Mouse (Mus musculus) ES-E14 (cell line): ENCODE measurements at regions not wholly inside any gene's neighbourhood (a gene's known extent, or its start where the extent isn't known, plus 50 kb on each side); places are given as distances from the start of the nearest gene placed in this dataset.

Experiments used
- DNase-seq: peaks from one replicate; pipeline ENCODE4 v3.0.0-alpha.2; 2013; ENCODE audit warnings: low read depth, low spot score
- H3K27ac ChIP-seq: 2 replicates; pipeline ENCODE4 v1.5.1; 2012; ENCODE audit warnings: low read depth, mild to moderate bottlenecking, low read length, moderate library complexity, mixed read lengths; ENCODE audit not compliant: poor library complexity, insufficient read depth, severe bottlenecking
- H3K36me3 ChIP-seq: 2 replicates; pipeline ENCODE4 v1.6.1; 2012; ENCODE audit warnings: mild to moderate bottlenecking, low read length, moderate library complexity, mixed read lengths; ENCODE audit not compliant: control insufficient read depth, poor library complexity, insufficient read depth, severe bottlenecking
- H3K4me1 ChIP-seq, 2 experiments: fragments of 150-350 bp in 1 of 2; sonication (generic) in 1 of 2; 2 replicates each; pipeline ENCODE4 v1.6.1; 2012; ENCODE audit warnings: low read length in 2 of 2, mild to moderate bottlenecking in 1 of 2, mixed read lengths in 1 of 2; ENCODE audit not compliant: control insufficient read depth in 2 of 2, insufficient read depth in 2 of 2, poor library complexity in 1 of 2
- H3K4me3 ChIP-seq, 2 experiments: fragments of 150-350 bp in 1 of 2; sonication (generic) in 1 of 2; 2 replicates each; pipeline ENCODE4 v1.5.1; 2012; ENCODE audit warnings: low read length in 2 of 2, low read depth in 1 of 2, mild to moderate bottlenecking in 1 of 2, mixed read lengths in 1 of 2; ENCODE audit not compliant: insufficient read depth in 1 of 2, poor library complexity in 1 of 2, severe bottlenecking in 1 of 2
- H3K9ac ChIP-seq: 2 replicates; pipeline ENCODE4 v1.6.1; 2012; ENCODE audit warnings: low read depth, mild to moderate bottlenecking, low read length, mixed read lengths; ENCODE audit not compliant: poor library complexity, insufficient read depth, severe bottlenecking
- H3K9me3 ChIP-seq: fragments of 150-350 bp; sonication (generic); 2 replicates; pipeline ENCODE4 v1.6.1; 2012; ENCODE audit warnings: low read depth, mild to moderate bottlenecking, low read length; ENCODE audit not compliant: control insufficient read depth, insufficient read depth
- CHD2 ChIP-seq: IDR thresholded peaks from 2 replicates; pipeline ENCODE4 v1.6.1; 2014; ENCODE audit warnings: mild to moderate bottlenecking, low read depth, low read length, inconsistent platforms
- HCFC1 ChIP-seq: IDR thresholded peaks from 2 replicates; pipeline ENCODE4 v1.6.1; 2012; ENCODE audit warnings: low read length, inconsistent platforms, borderline replicate concordance; ENCODE audit not compliant: insufficient read depth
- MAFK ChIP-seq: IDR thresholded peaks from 2 replicates; pipeline ENCODE4 v1.6.1; 2014; ENCODE audit warnings: mild to moderate bottlenecking, low read depth, low read length, inconsistent platforms; ENCODE audit not compliant: insufficient read depth
- ZC3H11A ChIP-seq: IDR thresholded peaks from 2 replicates; pipeline ENCODE4 v1.6.1; 2012; ENCODE audit warnings: low read depth, mild to moderate bottlenecking, inconsistent platforms, low read length, borderline replicate concordance
- ZNF384 ChIP-seq: IDR thresholded peaks from 2 replicates; pipeline ENCODE4 v1.6.1; 2012; ENCODE audit warnings: low read depth, low read length, inconsistent platforms
- in situ Hi-C, 2 experiments: fragments of 600-800 bp; cut with MboI; formaldehyde crosslinking; loops; one replicate each; pipeline ENCODE4 v1.15.1; 2025; ENCODE audit warnings: low sequenced_read_pairs in 2 of 2, inconsistent platforms in 1 of 2; ENCODE audit not compliant: unreplicated experiment in 2 of 2

DNA sequence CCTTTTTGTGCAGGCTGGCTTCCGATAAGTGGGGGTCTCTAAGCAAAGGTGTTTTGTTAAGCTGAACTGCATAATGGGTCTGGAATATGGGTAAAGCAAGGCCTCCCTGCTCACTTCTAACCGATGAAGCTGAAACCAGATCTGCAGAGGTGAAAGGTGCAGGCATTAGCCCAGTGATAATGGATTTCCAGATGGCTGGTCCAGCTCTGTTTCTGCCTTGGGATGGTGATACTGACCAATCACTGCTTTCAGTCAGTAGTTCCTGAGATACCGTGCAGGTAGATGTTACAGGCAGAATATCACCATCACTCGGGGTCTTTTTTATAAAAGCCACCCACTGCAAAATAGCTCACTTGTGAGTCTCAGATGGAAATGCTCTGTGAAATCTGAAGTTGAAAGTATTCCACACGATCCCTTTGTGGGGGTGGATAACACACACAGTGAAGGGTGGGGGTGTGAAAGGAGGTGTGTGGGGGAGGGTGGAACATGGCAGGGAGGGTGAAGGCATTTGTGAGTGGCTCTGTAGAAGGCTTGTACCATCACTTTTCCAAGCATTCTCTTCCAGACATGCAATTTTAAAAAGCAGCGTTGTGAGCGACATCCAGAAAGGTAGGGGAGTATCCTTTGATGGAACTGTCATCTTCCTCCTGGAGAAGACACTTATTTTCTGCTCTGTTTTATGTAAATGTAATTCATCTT, 154.0 kb downstream of the Enc1 start:
- no peaks in the 10 kb centered on the region for H3K4me1 ChIP-seq
- in situ Hi-C loops = no loop called here
- no peak for DNase-seq
- no peaks in the 10 kb centered on the region for H3K36me3 ChIP-seq
- no peak overlapping the region for H3K4me3 ChIP-seq
- TF ChIP-seq ZNF384 (no peak), HCFC1 (no peak), ZC3H11A (no peak), CHD2 (no peak), MAFK (no peak)
- H3K9me3 ChIP-seq = no peaks in the 10 kb centered on the region
- H3K9ac ChIP-seq = no peak overlapping the region
- H3K27ac ChIP-seq = no peak overlapping the region

DNA sequence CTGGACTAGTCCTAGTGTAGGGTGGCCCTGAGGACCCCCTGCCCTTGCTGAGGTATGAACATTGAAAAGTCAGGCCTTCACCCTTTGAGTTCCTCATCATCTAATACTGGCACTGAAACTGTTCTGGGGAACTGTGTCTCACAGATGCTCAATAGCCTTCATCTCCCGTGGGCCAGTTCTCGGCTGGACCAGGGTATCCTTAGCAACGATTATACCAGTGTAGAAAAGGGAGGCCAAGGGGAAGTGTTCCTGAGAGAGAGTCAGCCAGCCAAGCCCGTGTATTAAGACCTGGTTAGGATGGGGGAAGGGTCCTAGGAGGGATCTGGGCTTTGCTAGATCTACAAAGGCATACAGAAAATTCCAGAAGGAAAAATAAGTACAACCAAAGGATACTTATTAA, 153.2 kb downstream of the Enc1 start:
- H3K9me3 ChIP-seq = no peaks in the 10 kb centered on the region
- H3K27ac ChIP-seq = no peak overlapping the region
- H3K9ac ChIP-seq = no peak overlapping the region
- no peak overlapping the region for H3K4me3 ChIP-seq
- in situ Hi-C loops = no loop called here
- no peak for DNase-seq
- no peaks in the 10 kb centered on the region for H3K36me3 ChIP-seq
- no peaks in the 10 kb centered on the region for H3K4me1 ChIP-seq
- no peak for TF ChIP-seq ZNF384
- no peak for TF ChIP-seq ZC3H11A
- TF ChIP-seq MAFK = no peak
- no peak for TF ChIP-seq CHD2
- no peak for TF ChIP-seq HCFC1

DNA sequence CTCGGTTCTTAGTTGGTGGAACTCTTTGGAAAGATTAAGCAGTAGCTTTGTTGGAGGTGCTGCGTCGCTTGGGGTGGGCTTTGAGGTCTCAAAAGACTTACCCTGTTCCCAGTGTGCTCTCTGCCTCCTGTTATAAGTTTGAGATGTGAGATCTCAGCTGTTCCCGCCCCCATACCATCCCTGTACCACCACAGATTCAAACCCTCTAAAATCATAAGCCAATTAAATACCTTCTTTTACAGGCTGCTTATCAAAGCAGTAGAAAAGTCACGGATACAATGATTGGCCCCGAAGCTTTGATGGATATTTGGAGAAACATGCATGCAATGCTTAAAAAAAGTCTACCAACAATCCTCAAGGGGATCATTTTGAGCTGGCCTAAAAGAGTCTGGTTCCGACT, 152.6 kb downstream of the Enc1 start:
- Histone ChIP-seq H3K27ac (no peak overlapping the region), H3K4me1 (no peaks in the 10 kb centered on the region), H3K4me3 (no peak overlapping the region), H3K9ac (no peak overlapping the region), H3K36me3 (no peaks in the 10 kb centered on the region), H3K9me3 (no peaks in the 10 kb centered on the region)
- DNase-seq = no peak
- in situ Hi-C loops = no loop called here
- TF ChIP-seq MAFK (no peak), ZC3H11A (no peak), HCFC1 (no peak), CHD2 (no peak), ZNF384 (no peak)

DNA sequence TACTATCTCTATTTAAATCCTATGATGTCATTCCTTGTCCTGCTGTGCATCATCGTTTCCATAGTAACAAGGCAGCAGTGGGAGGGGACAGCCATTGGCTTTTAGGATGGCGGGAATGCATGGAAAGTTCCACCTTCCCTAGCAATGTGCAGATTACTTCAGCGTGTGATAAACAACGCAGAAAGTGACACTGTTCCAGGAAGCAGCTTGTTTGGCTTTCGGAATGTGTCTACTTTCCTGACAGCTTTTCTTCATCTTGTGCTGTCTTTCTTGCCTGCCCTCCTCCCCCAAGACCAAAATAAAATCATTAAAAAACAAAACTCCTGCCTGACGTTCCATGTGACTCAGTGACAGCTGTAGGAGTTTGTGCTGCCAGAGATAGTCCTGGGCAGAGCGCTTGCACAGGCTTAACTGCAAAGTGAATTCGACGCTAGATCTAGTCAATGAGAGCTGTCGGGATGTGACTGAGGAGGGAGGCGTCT, 149.6 kb downstream of the Enc1 start:
- Histone ChIP-seq H3K36me3 (no peaks in the 10 kb centered on the region), H3K27ac (no peak overlapping the region), H3K4me3 (no peak overlapping the region), H3K9ac (no peak overlapping the region), H3K9me3 (no peaks in the 10 kb centered on the region), H3K4me1 (no peaks in the 10 kb centered on the region)
- in situ Hi-C loops = no loop called here
- TF ChIP-seq CHD2 (no peak), ZC3H11A (no peak), MAFK (no peak), ZNF384 (no peak), HCFC1 (no peak)
- peak; percentile 40 for DNase-seq
